Mouse (Mus musculus): ENCODE results near the gene Gapdh. TPM values are rescaled to one million over a fixed set of nuclear protein-coding genes. Genes with fewer than 3 reads are reported as not detected.

The Gapdh gene
- 1,475 and 1,510 TPM in 2 replicates for total RNA-seq (2021)
- long read RNA-seq, partial matches to known transcripts: 0 of 7 reads
- long read RNA-seq, other reads (novel, unspliced or antisense): 4 of 7 reads

DNA sequence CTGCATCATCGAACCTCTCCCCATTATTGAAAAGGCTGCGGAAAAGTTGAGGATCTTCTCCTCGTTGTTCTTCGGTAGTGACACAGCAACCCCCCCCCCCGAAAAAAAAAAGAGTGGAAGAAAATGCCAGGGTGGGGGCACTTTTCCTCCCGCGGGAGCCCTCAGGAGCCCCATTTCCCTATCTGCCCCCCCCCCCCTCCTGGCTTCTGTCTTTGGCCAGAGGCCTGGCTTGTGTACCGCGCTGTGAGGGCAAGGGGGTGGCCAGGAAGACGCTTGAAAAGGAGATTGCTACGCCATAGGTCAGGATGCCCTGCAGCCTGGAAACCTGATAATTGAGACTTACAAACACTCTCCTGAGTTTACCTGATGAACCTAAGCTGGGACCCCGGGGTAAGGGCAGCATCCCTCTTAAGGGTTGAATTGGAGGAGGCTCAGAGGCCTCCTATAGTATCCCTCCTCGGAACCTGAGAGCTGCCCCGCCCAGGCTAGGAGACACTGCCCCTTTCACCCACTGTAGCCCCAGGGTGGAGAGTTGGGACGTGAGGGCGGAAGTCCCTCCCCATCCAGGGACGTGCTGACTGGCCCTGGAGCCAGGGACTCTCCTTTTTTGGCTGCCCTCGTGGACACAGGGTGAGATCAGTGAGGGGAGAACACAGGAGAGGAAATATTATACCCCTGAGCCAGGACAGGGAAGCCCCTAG lies at the start of gene Gapdh:
Gene Gapdh, minus strand, starts transcription at position 417 of the 701 bp plus-strand sequence.
- DNase-seq: peak; percentile 86

DNA sequence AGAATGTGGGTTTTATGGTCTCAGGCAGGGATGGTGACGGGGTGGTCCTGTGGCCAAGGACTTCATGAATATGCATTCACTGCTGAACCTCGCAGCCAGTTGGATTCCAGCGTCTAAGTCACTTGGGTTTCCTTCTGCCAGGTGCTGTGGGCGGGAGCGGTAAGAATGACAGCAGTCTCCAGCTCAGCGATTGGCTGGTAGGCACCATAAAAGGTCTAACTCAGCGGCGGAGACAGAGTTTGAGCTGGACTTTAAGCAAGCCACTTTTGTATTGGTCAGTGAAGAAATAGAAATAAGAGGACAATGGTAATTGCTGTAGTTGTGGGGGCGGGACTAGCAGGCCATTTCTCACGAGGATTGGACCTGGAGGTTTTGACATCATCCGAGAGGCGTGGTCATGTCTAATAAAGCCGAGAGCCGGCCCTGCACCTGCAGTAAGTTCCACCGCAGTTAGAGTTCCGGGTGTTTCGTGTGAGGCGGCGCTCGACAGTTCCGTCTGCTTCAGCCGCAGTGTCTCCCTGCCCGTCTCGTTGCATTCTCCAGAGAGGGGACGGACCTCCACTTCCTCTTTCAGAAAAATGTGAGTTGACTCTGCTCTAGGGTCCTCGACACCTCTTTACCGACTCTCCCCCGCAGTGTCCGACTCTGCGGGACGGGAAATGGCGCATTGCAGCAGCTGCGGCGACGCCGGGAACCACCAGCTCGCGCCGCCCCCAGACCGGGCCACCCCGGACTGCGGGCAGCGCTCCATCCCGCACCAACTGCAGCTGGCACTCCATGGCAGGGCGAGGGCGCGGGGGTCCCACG lies 49.1 kb upstream of the Gapdh start, which contains the start of gene Vamp1:
Gene Vamp1, plus strand, starts transcription at position 404 of the 807 bp plus-strand sequence.
- DNase-seq: peak; percentile 91

DNA sequence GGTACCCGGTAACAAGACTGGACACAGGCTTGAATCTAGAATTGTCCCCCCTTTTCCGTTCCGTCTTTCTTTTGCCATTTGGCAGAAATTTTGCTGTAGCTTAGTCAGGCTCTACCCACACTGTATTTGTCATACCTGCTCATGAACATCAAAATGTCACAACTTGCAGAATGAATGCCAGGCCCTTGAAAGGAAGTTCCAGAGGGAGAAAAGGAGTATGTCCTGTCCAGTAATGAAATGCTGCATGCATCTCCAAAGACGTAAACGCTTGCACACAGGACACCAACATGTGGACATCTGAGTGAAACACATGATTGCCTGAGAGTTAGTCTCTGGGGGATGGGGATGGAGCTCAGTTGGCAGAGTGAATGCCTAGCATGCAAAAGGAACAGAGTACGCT lies 47.4 kb upstream of the Gapdh start:
- no peak for DNase-seq

DNA sequence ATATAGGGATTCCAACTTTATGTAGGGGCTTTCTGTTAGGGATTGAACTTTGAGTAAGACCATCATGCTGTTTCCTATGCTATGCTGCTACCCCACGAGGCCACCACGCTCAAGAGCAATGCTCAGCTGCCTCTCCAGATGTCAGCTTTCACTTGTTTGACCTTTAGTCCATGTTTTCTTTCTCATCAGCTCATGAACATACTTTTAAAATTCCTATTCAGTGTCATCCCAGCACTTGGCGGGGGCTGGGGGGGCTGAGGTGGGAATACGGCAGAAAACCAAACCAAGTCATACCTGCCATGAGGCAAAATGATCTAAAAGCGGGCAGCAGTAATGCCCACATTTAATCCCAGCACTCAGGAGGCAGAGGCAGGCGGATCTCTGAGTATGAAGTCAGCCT lies 46.9 kb upstream of the Gapdh start:
- no peak for DNase-seq

DNA sequence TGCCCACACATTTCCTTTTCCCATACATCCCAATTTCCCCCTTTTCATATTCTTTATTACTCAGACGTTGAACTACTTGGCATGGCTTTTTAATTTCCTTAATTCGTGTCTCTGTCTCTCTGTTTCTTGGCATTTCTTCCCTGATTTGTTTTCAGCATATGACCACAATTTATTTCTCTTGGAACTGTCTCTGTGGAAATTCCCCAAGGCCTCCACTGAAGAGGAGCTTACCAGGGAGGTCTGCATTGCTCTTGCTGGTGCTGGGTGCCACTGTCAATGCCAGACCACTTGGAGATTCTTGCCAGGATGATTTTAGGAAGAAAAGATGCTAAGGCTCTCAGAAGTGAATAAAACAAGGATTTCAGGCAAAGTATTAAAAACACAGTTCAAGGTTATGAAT lies 46.4 kb upstream of the Gapdh start:
- no peak for DNase-seq

DNA sequence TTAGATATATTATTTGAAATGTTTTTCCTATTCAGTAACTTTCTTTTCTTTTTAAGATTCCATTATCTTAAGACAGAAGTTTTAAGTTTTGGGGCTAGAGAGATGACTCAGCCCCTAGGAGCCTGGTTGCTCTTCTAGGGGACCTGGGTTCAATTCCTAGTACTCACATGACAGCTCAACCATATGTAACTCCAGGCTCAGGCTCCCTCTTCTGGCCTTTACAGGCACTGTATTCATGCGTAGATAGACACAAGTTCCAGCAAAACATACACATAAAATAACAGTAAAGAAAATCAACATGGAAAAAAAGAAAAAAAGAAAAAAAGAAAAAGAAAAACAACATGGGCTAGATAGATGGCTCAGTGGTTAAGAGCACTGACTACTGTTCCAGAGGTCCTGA lies 44.2 kb upstream of the Gapdh start:
- DNase-seq: no peak

DNA sequence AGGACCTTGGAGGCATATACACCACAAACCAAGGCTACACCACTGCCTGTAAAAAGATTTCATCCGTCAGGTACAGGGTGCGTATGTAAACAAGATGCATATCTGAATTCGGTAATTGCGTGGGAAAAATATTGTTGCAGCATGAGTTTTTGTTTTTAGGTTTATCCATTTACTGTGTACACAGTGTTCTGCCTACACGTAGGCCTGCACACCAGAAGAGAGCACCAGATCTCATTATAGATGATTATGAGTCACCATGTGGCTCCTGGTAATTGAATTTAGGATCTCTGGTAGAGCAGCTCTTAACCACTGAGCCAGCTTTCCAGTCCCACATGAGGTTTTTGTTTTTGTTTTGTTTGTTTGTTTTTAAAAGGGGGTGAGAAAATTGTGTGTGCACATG lies 30.9 kb upstream of the Gapdh start:
- no peak for DNase-seq

DNA sequence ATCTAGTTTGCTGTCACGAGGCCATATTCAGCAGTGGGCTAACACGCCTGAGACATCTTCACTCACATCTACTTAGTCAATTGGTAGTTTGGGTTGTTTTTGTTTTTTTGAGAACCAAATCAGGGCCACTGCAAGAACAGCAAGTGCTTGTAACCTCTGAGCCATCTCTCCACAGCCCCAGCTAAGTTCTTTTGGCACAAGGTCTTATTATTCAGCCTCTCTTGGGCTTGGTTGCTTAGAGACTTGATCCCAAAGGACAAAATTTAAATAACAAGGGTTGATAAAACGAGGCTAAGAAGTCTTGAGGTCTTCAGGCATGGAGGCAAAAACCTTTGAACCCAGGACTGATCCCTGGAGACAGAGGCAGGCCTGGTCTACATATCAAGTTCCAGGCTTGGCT lies 30.0 kb upstream of the Gapdh start:
- no peak for DNase-seq

DNA sequence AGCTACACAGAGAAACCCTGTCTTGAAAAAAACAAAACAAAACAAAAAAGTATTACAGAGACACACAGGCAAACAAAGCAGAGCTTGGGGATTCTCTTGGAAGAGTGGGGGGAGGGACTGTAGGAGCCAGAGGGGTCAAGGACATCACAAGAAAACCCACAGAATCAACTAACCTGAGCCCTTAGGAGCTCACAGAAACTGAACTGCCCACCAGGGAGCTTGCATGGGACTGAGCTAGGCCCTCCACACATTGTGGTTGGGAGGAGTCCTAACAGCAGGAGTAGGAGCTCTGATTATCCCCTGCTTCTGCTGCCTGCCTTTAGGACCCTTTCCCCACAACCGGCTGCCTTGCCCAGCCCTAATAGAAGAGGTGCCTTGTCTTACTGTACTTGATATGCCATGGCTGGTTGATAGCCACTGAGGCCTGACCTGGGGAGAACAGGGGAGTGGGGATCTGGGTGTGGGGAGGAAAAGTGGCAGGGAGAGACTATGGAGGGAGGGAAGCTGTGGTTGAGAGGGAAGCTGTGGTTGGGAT lies 29.3 kb upstream of the Gapdh start:
- DNase-seq: no peak

DNA sequence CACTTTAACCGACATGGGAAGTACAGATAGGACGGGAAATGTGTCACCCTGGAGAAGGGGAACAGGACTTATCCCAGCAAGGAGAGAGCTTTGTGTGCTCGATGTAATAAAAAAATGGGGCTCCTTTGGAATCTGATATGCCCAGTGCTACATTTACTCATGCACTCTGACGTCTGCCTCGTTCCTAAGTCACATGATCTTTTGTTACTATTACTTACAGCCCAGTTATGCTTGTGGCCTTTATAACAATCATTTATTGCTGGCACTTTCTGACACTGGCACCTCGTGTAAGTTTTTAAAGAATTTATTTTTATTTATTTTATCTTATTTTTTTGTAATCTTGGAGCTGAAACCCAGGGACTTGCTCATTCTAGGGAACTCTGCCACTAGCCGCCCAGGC lies 27.1 kb upstream of the Gapdh start:
- no peak for DNase-seq

DNA sequence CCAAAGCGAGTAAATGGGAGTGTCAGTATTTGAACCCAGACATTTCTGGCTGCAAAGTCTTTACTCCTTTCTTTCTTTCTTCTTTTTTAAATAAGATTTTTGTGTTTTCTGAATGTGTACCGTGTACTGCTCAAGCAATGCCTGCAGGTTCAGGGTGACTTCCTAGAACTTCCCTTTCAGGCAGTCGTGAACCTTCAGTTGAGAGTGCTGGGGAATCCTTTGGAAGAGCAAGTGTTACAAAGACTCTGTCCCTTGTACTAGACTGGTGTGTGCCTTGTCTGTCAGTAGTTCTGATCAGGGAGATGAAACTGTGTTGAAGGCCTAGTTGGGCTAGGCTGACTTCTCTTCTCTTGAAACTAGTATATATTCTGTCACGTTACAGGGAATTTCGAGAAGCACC lies 26.6 kb upstream of the Gapdh start:
- DNase-seq: no peak

DNA sequence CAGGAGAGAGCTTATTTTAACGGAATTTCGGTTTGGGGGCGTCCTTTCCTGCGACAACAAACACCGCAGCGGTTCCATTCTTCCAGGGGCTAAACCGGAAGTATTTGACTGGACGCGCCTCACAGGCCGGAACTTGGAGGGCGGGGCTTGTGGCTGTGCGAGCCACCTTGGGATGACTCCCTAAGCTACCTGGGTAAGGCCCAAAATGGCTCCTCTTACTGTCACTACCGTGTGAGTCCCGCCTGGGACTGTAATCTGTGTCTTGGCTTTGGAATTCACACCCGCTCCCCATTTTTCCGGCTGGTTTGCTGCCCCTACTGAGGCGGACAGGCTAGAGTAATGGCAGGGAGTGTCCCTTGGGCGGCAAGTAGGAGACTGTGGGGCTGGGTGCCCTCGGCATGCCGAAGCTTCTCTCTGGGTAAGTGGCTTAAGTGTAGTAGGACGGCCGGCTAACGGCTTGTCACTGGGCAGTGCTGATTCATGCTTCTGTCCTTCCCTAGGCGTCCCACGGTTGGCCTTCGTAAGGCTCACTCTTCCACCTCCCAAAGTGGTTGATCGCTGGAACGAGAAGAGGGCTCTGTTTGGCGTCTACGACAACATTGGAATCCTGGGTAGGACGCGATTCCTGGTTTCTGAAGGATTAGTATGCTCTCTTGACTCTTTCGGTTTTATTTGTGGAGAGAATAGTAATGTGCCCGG lies 25.9 kb upstream of the Gapdh start:
- peak; percentile 91 for DNase-seq

DNA sequence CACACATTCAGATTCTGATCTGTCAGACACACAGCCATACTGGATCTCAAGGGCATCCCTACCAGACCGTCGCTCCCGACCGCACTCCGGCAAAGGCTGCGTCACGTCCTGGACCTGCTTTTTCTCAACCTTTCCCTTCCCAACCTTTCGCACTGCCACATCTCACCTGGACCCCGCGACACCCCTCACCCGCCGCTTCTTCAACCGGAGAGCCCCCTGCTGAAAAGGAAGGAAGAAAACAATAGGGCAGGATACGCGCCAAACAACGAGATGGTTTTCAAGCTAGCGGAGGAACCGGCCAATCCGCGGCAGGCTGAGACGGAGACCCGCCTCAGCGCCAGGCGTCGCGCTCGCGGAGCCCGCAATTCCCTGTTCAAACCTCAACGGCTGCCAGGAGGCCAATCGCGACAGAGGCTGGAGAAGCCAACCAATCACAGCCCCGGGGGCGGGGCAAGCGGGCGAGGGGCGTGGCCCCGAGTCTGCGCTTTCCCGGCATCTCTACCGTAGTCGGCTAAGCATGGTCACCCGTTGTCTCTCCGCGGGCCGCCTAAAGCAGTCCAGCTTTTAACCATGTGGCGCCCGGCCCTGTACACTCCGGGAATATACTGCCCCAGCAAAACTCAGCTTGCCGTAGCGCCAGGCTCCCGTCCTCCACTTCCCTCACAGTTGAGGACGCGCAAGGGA lies 25.2 kb upstream of the Gapdh start, which contains the start of the genes Ncapd2 and Mrpl51:
Gene Ncapd2, minus strand, starts transcription at position 370 of the 684 bp plus-strand sequence.
Gene Mrpl51, plus strand, starts transcription at position 470 of the 684 bp plus-strand sequence.
- peak; percentile 98 for DNase-seq

DNA sequence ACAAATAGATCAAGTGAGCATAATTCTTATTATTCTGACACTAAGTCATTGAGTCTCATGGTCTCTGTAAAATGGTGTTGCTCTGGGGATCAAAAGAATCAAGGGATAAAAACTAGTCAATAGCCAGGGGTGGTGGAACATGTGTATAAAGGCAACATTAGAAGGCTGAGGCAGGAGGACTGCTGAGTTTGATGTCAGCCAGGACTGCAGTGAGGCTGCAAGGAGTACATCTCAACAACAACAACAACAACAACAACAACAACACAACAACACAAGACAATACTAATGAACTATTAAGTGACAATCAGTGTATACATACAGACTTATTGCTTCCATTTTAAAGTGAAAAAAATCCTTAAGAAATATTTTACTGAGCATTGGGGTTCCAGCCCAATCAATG lies 24.5 kb upstream of the Gapdh start:
- no peak for DNase-seq

DNA sequence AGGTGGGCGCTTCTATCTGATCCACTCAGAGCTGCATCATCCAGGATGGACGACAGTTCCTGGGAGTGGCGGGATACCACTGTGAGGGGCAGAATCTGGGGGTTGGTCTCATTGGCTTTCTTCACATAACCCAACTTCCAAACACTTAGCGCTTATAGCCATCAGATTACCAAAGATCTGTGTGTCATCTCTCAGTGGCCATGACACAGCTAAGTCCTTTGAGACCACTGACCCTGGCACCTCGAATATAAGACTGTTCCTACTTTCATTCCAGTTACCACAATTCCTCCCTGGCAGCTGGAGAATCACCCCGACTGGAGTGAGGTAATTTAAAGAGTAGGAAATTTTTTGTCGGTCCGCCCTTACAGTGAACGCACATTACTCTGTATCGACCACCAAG lies 19.9 kb upstream of the Gapdh start:
- no peak for DNase-seq

DNA sequence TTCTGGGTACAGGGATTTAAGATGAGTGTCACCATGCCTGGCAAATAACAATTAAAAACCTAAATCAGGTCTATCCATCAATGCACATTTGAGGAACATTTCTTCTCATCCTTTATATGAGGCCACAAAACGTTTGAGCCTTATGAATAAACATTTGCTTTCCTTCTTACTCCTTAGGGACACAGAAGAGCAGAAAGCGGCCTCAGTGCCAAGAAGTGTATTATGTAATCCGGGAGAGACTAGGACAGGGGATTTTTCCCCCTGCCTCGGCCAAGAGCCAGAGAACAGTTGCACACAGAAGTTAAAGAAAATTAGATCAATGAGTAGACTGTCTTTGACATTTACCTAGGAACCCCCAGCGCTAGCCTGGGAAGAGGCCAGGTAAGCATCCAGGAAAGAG lies 15.9 kb upstream of the Gapdh start:
- no peak for DNase-seq

DNA sequence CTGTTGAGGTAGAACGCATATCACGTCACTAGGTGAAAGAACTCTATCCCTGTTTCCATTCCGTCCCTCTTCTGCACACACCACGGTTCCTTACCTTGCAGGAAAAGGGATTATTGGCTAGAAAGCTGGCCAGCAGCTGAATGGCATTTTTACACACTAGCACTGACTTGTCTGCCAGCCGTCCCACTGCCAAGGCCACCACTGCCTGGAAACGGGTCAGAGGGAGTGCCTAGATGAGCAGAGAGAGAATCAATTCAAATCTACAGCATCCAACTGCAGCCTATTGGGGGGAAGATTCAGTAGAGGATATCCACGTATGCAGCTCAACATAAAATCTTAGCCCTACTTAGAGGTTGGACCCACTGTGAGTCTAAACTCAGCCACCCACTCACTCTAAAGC lies 13.3 kb upstream of the Gapdh start:
- peak; percentile 60 for DNase-seq

DNA sequence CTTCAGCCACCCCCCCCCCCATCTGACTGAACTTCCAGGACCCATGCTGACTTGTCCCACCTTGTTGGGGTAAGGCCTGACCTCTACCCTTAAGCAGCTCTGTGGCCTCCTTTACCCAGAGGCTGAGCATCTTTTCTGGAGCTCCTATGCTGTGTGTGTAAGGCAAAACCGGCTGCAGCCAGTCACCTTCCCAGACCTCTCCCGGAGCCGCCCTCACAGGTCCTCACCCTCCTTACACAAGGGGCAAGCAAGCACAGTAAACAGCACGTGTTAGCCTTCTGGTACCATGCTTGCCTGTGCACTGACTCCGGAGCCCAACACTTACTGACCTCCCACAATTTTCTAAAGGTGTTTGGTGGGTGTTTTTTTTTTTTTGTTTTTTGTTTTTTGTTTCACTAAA lies 9.2 kb upstream of the Gapdh start:
- DNase-seq: no peak

DNA sequence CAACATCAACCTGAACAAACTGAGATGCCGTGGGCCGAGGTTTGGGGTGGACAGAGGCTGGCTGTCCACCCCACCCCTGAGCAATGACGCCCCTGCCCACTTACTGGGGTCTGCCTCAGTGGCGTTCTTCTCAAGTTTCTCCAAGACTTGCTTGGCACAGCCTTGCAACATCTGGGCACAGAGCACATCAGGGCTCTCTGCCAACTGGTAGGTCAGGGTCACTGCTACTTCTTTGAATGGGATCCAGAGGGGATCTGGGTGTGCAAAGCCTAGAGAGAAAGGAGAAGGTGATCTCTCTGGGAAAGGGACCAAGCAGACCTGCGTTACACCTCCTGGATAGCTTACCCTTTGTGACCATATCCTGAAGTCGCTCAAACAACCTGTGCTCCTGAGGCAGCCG lies 7.0 kb upstream of the Gapdh start:
- peak; percentile 68 for DNase-seq

DNA sequence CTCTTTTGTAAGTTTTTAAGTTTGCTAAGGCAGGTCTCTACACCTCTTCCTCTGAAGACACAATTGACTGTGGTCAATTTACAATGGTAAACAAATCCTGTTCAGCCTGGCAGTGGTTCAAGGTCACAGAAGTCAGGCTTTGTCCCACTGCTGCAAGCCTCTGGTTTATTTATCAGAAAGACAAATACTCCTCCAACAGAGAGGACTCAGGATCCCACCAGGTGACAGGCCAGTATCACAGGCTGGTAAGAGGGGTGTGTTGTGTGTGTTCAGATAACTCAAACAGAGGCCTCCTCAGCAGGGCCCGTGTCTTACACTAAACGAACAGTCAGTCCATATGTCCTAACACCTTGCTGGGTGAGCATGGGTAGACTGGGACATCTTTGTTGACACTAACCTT lies 6.2 kb upstream of the Gapdh start:
- DNase-seq: no peak

DNA sequence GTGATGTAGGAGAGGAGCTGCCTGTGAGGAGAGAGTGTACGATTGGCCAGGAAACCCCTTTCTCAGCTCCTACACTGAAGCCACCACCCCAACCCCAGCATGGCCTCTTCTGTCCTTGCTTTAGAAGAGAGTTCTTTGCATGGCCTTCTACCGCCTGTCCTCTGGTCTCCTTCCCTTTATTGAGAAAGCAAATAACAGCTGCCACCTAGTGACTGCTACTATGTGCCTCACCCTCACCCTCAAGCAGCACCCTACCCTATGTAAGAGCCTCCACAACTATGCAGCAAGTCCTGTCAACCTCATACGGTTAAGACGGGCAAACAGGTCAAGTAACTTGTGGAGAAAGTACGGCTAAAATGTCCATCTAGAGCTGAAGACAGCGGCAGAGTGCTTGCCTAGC lies 3.9 kb upstream of the Gapdh start:
- DNase-seq: no peak

DNA sequence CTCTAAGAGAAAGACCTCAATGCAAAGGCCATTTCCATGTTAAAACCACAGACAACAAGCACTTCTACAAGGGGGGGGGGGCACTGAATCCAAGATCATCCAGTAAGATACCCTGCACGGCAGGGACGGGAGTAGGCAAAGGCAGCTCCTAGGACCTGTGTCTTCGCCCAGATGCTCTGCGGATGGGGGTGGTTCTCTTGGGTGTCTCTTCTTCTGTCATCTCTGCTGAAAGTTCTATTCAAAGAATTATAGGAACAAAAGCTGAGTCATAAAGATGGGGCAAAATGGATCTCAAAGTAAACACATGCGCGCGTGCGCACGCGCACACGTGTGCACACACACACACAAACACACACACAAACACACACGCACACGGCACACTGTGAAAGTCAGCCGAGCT lies 1.8 kb upstream of the Gapdh start:
- no peak for DNase-seq
